Mouse (Mus musculus): ENCODE data around the gene Ttc41.

DNA sequence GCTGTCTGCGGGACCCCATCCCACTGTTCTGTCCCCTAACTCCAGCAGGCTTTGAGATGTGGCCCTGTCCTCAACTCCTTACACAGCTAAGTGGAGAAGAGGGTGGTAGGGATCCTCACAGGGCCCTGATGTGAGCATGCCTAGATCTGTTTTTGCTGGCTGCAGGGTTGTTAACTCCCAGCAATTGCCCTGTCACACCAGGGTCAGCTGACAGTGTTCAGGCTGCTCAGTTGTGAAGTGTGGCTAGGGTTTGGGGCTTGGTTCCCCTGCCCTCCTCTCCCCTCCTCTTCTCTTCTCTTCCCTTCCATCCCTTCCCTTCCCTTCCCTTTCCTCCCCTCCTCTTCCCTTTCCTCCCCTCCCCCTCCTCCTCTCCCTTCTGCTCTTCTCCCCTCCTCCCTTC lies 55.6 kb downstream of the Ttc41 start:
- TF ChIP-seq CTCF (IDR thresholded peaks at IDR 0.05; ENCODE audit: low read depth, low read length) (no peak), POLR2A (IDR thresholded peaks at IDR 0.05; ENCODE audit: extremely low read depth, insufficient read depth, low read length) (no peak)
